Mouse (Mus musculus) cortical plate, adult 2 months (tissue): Measurements from ENCODE around the gene Gm49342.

Source experiments
- CTCF ChIP-seq: fragments of 200-500 bp; IDR thresholded peaks from 2 replicates; pipeline ENCODE4 v1.5.1; 2011; ENCODE audit warnings: mild to moderate bottlenecking, control low read depth, low read length; ENCODE audit not compliant: insufficient read depth; ENCODE audit errors: extremely low read depth
- POLR2A ChIP-seq: fragments of 200-500 bp; IDR thresholded peaks from 2 replicates; pipeline ENCODE4 v1.6.1; 2011; ENCODE audit warnings: mild to moderate bottlenecking, low read length, control low read depth; ENCODE audit not compliant: insufficient read depth; ENCODE audit errors: extremely low read depth

- TF ChIP-seq POLR2A (no peak), CTCF (no peak)
Observed at GRCm38 (mm10) chr14:50908126-50908525, 36.2 kb upstream of the Gm49342 start.
